In genomic region chr12:65076906-65077305, GRCm38 (mm10) we compare ENCODE assay signal across 8 mouse cellular contexts. TPM values are rescaled to one million over a fixed set of nuclear protein-coding genes. Genes with fewer than 3 reads are reported as not detected.
DNase-seq lines count a peak whose midpoint lies in the region; ATAC-seq and TF ChIP-seq lines count a peak whose summit lies in the region.

No protein-coding gene starts in this region.

- dilution Hi-C loops in CH12.LX (cut with MboI; ENCODE audit: extremely low pct_ligation_motif_present, extremely low pct_unique_long_range_greater_than_20kb, low sequenced_read_pairs), result no loop called here

- H3K9ac ChIP-seq in CH12.LX (ENCODE audit: insufficient read depth, low read depth), result peak overlapping the region; percentile 86; the same call in 1 of the 2 replicates
- no peak overlapping the region for H3K9ac ChIP-seq in forebrain, postnatal 0 days
- H3K9ac ChIP-seq in liver, embryonic 15.5 days, result peak overlapping the region; percentile 86; the same call in 1 of the 2 replicates

- 71% methylated on average over 9 of the region's 9 CpGs for WGBS in heart, embryonic 10.5 days
- 91% methylated on average over 9 of the region's 9 CpGs for WGBS in forebrain, postnatal 0 days
- 61% methylated on average over 9 of the region's 9 CpGs for WGBS in liver, embryonic 15.5 days (ENCODE audit: insufficient replicate concordance)

- TF ChIP-seq POLR2A in CH12.LX (IDR thresholded peaks at IDR 0.05; ENCODE audit: low read depth, low read length), result no peak

- no peaks in the 10 kb centered on the region for H3K9me3 ChIP-seq in heart, embryonic 10.5 days
- H3K9me3 ChIP-seq in CH12.LX (replicated peaks; ENCODE audit: low read length), result no peaks in the 10 kb centered on the region
- H3K9me3 ChIP-seq in forebrain, postnatal 0 days (ENCODE audit: low read length), result no peaks in the 10 kb centered on the region
- H3K9me3 ChIP-seq in liver, embryonic 15.5 days (replicated peaks), result no peaks in the 10 kb centered on the region

- H3K4me2 ChIP-seq in CH12.LX (ENCODE audit: insufficient read depth, low read depth, poor library complexity, severe bottlenecking), result peak overlapping the region; percentile 57
- H3K4me2 ChIP-seq in forebrain, postnatal 0 days (ENCODE audit: low read depth), result peak overlapping the region; percentile 83
- H3K4me2 ChIP-seq in liver, embryonic 15.5 days, result peak overlapping the region; percentile 92

- ATAC-seq in forebrain, postnatal 0 days, result no peak
- ATAC-seq in liver, embryonic 15.5 days (ENCODE audit: insufficient read depth), result no peak
- ATAC-seq in megakaryocyte-erythroid progenitor cell, adult 5-6 weeks (replicated peaks; ENCODE audit: low FRiP score, low TSS enrichment, poor library complexity, severe bottlenecking), result no peak

- TF ChIP-seq CTCF in CH12.LX (conservative IDR thresholded peaks at IDR 0.05 in 1 of 2, IDR thresholded peaks at IDR 0.05 in 1 of 2; ENCODE audit: low read depth in 2 of 2, low read length in 2 of 2), result no peak
- TF ChIP-seq CTCF in forebrain, postnatal 0 days (IDR thresholded peaks at IDR 0.05; ENCODE audit: low read depth), result no peak

- H3K79me2 ChIP-seq in CH12.LX (replicated peaks; ENCODE audit: control insufficient read depth, extremely low read depth, insufficient read depth, poor library complexity, severe bottlenecking), result peaks cover 33% of the 10 kb centered on the region

- no peak for DNase-seq in heart, embryonic 10.5 days (ENCODE audit: low spot score)
- DNase-seq in heart, postnatal 4 days, result no peak
- DNase-seq in CH12.LX (ENCODE audit: extremely low read depth), result no peak
- no peak for DNase-seq in forebrain, postnatal 0 days
- DNase-seq in cerebellum, postnatal 4 days (ENCODE audit: low spot score in 2 of 2), result no peak
- no peak for DNase-seq in c-Kit-positive CD71-positive TER-119-positive erythroid progenitor cells, embryonic 14.5 days (ENCODE audit: low spot score)

- H3K4me1 ChIP-seq in heart, embryonic 10.5 days, result peaks cover 20% of the 10 kb centered on the region
- H3K4me1 ChIP-seq in CH12.LX (ENCODE audit: control insufficient read depth in 1 of 2, insufficient read depth in 2 of 2), result peaks cover 4 to 18% of the 10 kb centered on the region in 2 experiments; a peak in 3 of 4 replicates
- H3K4me1 ChIP-seq in forebrain, postnatal 0 days (ENCODE audit: insufficient read depth), result peaks cover 15% of the 10 kb centered on the region; the same call in 1 of the 2 replicates
- peaks cover 46% of the 10 kb centered on the region for H3K4me1 ChIP-seq in liver, embryonic 15.5 days (replicated peaks)

- TF ChIP-seq EP300 in CH12.LX (IDR thresholded peaks at IDR 0.05; ENCODE audit: low read length), result no peak

- peak overlapping the region; percentile 90 for H3K4me3 ChIP-seq in heart, embryonic 10.5 days
- peak overlapping the region; percentile 1 to 92 (median 39) for H3K4me3 ChIP-seq in CH12.LX (replicated peaks in 1 of 3; ENCODE audit: low read depth in 2 of 3, low read length in 2 of 3, poor library complexity in 1 of 3)
- peak overlapping the region; percentile 90 for H3K4me3 ChIP-seq in forebrain, postnatal 0 days (ENCODE audit: low read depth, low read length)
- peak overlapping the region; percentile 94 for H3K4me3 ChIP-seq in liver, embryonic 15.5 days (replicated peaks)

- H3K27me3 ChIP-seq in heart, embryonic 10.5 days (ENCODE audit: insufficient read depth, poor library complexity, severe bottlenecking), result no peaks in the 10 kb centered on the region
- H3K27me3 ChIP-seq in CH12.LX (replicated peaks), result no peaks in the 10 kb centered on the region
- no peaks in the 10 kb centered on the region for H3K27me3 ChIP-seq in forebrain, postnatal 0 days (ENCODE audit: insufficient read depth, low read length)
- H3K27me3 ChIP-seq in liver, embryonic 15.5 days, result no peaks in the 10 kb centered on the region

- H3K36me3 ChIP-seq in heart, embryonic 10.5 days, result peaks cover 23% of the 10 kb centered on the region
- peaks cover 10 to 27% of the 10 kb centered on the region in 2 experiments for H3K36me3 ChIP-seq in CH12.LX (replicated peaks in 1 of 2; ENCODE audit: control insufficient read depth in 1 of 2, insufficient read depth in 1 of 2, low read length in 1 of 2)
- H3K36me3 ChIP-seq in forebrain, postnatal 0 days (ENCODE audit: insufficient read depth), result no peaks in the 10 kb centered on the region
- peaks cover 19% of the 10 kb centered on the region for H3K36me3 ChIP-seq in liver, embryonic 15.5 days (replicated peaks)

- in situ Hi-C loops in CH12.LX (cut with MboI; ENCODE audit: low pct_ligation_motif_present, low pct_unique_long_range_greater_than_20kb, low sequenced_read_pairs), result no loop called here

- H3K27ac ChIP-seq in heart, embryonic 10.5 days, result no peak overlapping the region
- H3K27ac ChIP-seq in CH12.LX (ENCODE audit: insufficient read depth, low read depth), result no peak overlapping the region
- H3K27ac ChIP-seq in forebrain, postnatal 0 days (ENCODE audit: low read depth, low read length), result no peak overlapping the region
- no peak overlapping the region; the same call in 1 of the 2 replicates for H3K27ac ChIP-seq in liver, embryonic 15.5 days (replicated peaks)

- TF ChIP-seq RAD21 in CH12.LX (IDR thresholded peaks at IDR 0.05; ENCODE audit: low read depth, low read length), result no peak

TF ChIP-seq in CH12.LX, 34 proteins besides CTCF, POLR2A, EP300 and RAD21:
- TF ChIP-seq GABPA (IDR thresholded peaks at IDR 0.05; ENCODE audit: insufficient replicate concordance, low read depth, low read length), result no peak
- TF ChIP-seq ELF1 (IDR thresholded peaks at IDR 0.05; ENCODE audit: low read depth, low read length), result no peak
- no peak for TF ChIP-seq USF1 (IDR thresholded peaks at IDR 0.05; ENCODE audit: low read depth, low read length)

RNA-seq across cellular contexts. Expression of gene Fancm, which starts 1.5 kb away (rescaled TPM):
- 10.4 and 12.0 TPM in 2 replicates for polyA plus RNA-seq in heart, embryonic 10.5 days (2016; fragmentation: Nextera tagmentation; extraction: Ambion mirVana)
- total RNA-seq in heart, postnatal 4 days (2021), result 10 to 100 TPM in 1 of 2 experiments, 1 to 10 TPM in 1; 9.5 to 14.0 TPM
- total RNA-seq in CH12.LX (2012; rRNA removed) (11.7 and 13.3 TPM in 2 replicates), CH12.LX (2014; rRNA removed) (13.7 TPM in 2 replicates)
- 15.4 and 16.5 TPM in 2 replicates for polyA plus RNA-seq in CH12.LX (2012; ENCODE audit: insufficient read length, low read depth)
- 22.6 and 22.8 TPM in 2 replicates for total RNA-seq in forebrain, postnatal 0 days (2014; rRNA removed)
- polyA plus RNA-seq in forebrain, postnatal 0 days (2015; fragmentation: Nextera tagmentation; extraction: Ambion mirVana), result 4.1 and 8.3 TPM in 2 replicates
- polyA plus RNA-seq in liver, embryonic 15.5 days (2015; fragmentation: Nextera tagmentation; extraction: Ambion mirVana), result 5.4 and 6.0 TPM in 2 replicates
- 24.0 and 32.7 TPM in 2 replicates for total RNA-seq in megakaryocyte-erythroid progenitor cell, adult 5-6 weeks (2014; fragmentation: Nextera tagmentation)
- total RNA-seq in megakaryocyte-erythroid progenitor cell, adult 5-6 weeks (2017), result 31.4 and 66.6 TPM in 2 replicates

RNA-seq across cellular contexts. Expression of gene Fkbp3, which starts 3.1 kb away (rescaled TPM):
- 541 and 623 TPM in 2 replicates for polyA plus RNA-seq in heart, embryonic 10.5 days (2016; fragmentation: Nextera tagmentation; extraction: Ambion mirVana)
- total RNA-seq in heart, postnatal 4 days (2021), result 100 to 1,000 TPM; 201 to 203 TPM
- total RNA-seq in CH12.LX (2012; rRNA removed), result 260 and 265 TPM in 2 replicates
- 518 and 546 TPM in 2 replicates for total RNA-seq in CH12.LX (2014; rRNA removed)
- polyA plus RNA-seq in CH12.LX (2012; ENCODE audit: insufficient read length, low read depth), result 350 and 351 TPM in 2 replicates
- total RNA-seq in forebrain, postnatal 0 days (2014; rRNA removed), result 254 and 312 TPM in 2 replicates
- polyA plus RNA-seq in forebrain, postnatal 0 days (2015; fragmentation: Nextera tagmentation; extraction: Ambion mirVana), result 430 and 547 TPM in 2 replicates
- 84.5 and 116 TPM in 2 replicates for polyA plus RNA-seq in liver, embryonic 15.5 days (2015; fragmentation: Nextera tagmentation; extraction: Ambion mirVana)
- total RNA-seq in megakaryocyte-erythroid progenitor cell, adult 5-6 weeks (2014; fragmentation: Nextera tagmentation), result 165 and 170 TPM in 2 replicates
- 256 and 286 TPM in 2 replicates for total RNA-seq in megakaryocyte-erythroid progenitor cell, adult 5-6 weeks (2017)

RNA-seq across cellular contexts. Expression of gene Prpf39, which starts 40.8 kb away (rescaled TPM):
- 40.4 and 46.2 TPM in 2 replicates for polyA plus RNA-seq in heart, embryonic 10.5 days (2016; fragmentation: Nextera tagmentation; extraction: Ambion mirVana)
- total RNA-seq in heart, postnatal 4 days (2021), result 10 to 100 TPM; 24.4 to 26.3 TPM
- total RNA-seq in CH12.LX (2012; rRNA removed), result 15.3 and 17.7 TPM in 2 replicates
- 29.6 and 42.2 TPM in 2 replicates for total RNA-seq in CH12.LX (2014; rRNA removed)
- polyA plus RNA-seq in CH12.LX (2012; ENCODE audit: insufficient read length, low read depth), result 33.2 and 34.9 TPM in 2 replicates
- total RNA-seq in forebrain, postnatal 0 days (2014; rRNA removed), result 37.5 and 49.5 TPM in 2 replicates
- polyA plus RNA-seq in forebrain, postnatal 0 days (2015; fragmentation: Nextera tagmentation; extraction: Ambion mirVana), result 21.6 and 28.6 TPM in 2 replicates
- 13.8 and 16.9 TPM in 2 replicates for polyA plus RNA-seq in liver, embryonic 15.5 days (2015; fragmentation: Nextera tagmentation; extraction: Ambion mirVana)
- 69.3 and 74.3 TPM in 2 replicates for total RNA-seq in megakaryocyte-erythroid progenitor cell, adult 5-6 weeks (2014; fragmentation: Nextera tagmentation)
- 85.1 and 98.6 TPM in 2 replicates for total RNA-seq in megakaryocyte-erythroid progenitor cell, adult 5-6 weeks (2017)

Comparison
In these comparisons a context has a peak if more than half of its experiments do, and no peak if none do; other contexts are left out.
1. H3K4me3 ChIP-seq: peak in every context shown above with its lines; median percentile 94 in liver, embryonic 15.5 days; 90 in heart, embryonic 10.5 days; 90 in forebrain, postnatal 0 days; 39 in CH12.LX.